Mouse (Mus musculus) lung, adult 2 months (tissue): ENCODE data around the gene Cntnap3.

Experiments used
- CTCF ChIP-seq: fragments of 200-500 bp; IDR thresholded peaks from 2 replicates; pipeline ENCODE4 v1.5.1; 2011; ENCODE audit warnings: mild to moderate bottlenecking, low read length, control low read depth; ENCODE audit not compliant: insufficient read depth
- POLR2A ChIP-seq: fragments of 200-500 bp; IDR thresholded peaks from 2 replicates; pipeline ENCODE4 v1.6.1; 2011; ENCODE audit warnings: low read depth, mild to moderate bottlenecking, control low read depth, low read length, borderline replicate concordance; ENCODE audit errors: extremely low read depth

DNA sequence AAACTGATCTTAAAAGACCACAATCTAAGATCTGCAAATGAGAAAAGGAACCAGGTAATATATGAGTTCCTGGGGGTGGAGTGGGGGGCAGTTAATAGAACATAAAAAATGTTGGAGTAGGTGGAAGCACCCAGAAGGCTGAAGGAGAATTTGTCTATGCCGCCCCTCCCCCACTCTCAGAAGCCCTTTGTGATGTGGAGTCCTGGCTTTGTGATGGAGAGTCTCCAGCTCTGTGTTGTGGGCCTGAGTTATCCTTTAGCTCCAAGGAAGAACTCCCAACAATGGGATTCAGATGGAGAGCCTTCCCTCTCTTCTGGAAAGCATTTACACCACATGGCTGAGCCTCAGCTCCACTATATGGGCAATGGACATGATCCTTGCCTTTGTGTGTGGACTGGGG is 13.4 kb upstream of the Cntnap3 start, which contains the start of gene Spata31:
- TF ChIP-seq POLR2A (no peak), CTCF (no peak)
